Comparison of ENCODE assay signal across 13 mouse cellular contexts in the genomic region with DNA sequence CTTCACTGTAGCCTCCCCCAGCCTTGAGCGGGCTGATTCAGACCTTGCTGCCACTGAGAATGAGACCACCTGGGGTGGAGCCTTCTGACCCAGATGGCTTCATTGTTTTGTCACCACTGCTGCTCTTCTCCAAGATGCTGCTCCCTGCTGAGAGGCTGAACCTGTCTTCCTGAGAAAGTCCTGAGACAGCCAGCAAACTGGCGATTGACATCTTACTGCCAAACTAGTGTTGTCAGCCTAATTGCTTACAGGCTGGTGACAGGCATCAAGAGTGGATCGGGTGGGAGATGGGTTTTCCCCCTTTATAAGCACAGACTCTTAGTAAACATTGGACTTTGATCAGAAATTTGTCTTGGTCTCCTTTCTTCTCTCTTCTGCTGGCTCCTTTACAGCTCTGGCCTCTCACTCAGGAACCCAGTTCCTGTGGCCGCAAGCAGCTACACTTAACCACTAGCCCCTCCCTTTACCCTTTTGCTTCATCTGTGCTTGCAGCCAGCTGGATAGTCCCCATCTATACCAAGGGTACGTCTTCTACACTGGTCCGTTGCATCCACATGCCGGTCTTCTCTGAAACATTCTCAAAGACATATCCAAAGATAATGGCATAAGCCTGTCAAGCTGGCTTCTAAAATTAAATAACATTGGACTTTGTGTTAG. TPM values are rescaled to one million over a fixed set of nuclear protein-coding genes. Genes with fewer than 3 reads are reported as not detected.
"Had no signal": no experiment of that assay in that cellular context is flagged by ENCODE, and none has a peak within 500 bp of the region (broad histone marks: within the 10 kb centered on the region; RNA-seq: fewer than 3 reads in every experiment).

No protein-coding gene starts in this region.

- H3K4me3 ChIP-seq: limb, embryonic 12.5 days; lung, embryonic 15.5 days; midbrain, embryonic 13.5 days; stomach, embryonic 15.5 days had no signal

- DNase-seq: layer of hippocampus, adult 9-11 months; layer of hippocampus, postnatal 36 days; liver; liver, postnatal 0 days; lung, postnatal 14 days; right cerebral cortex, postnatal 4 days; thymus, adult 2 months; thymus, postnatal 25 days had no signal

- H3K4me1 ChIP-seq: limb, embryonic 12.5 days; lung, embryonic 15.5 days; midbrain, embryonic 13.5 days; stomach, embryonic 15.5 days had no signal

- ATAC-seq: midbrain, embryonic 13.5 days had no signal

- H3K27me3 ChIP-seq: limb, embryonic 12.5 days; lung, embryonic 15.5 days; midbrain, embryonic 13.5 days; stomach, embryonic 15.5 days had no signal

- H3K4me2 ChIP-seq: limb, embryonic 12.5 days; lung, embryonic 15.5 days; midbrain, embryonic 13.5 days; stomach, embryonic 15.5 days had no signal

- H3K36me3 ChIP-seq: limb, embryonic 12.5 days; lung, embryonic 15.5 days; midbrain, embryonic 13.5 days; stomach, embryonic 15.5 days had no signal

- H3K9me3 ChIP-seq: limb, embryonic 12.5 days; lung, embryonic 15.5 days; midbrain, embryonic 13.5 days; stomach, embryonic 15.5 days had no signal

- H3K27ac ChIP-seq: limb, embryonic 12.5 days; lung, embryonic 15.5 days; macrophage; midbrain, embryonic 13.5 days; stomach, embryonic 15.5 days had no signal

- H3K9ac ChIP-seq: limb, embryonic 12.5 days; liver, postnatal 0 days; lung, embryonic 15.5 days; midbrain, embryonic 13.5 days; stomach, embryonic 15.5 days had no signal

RNA-seq across cellular contexts. Expression of gene Gm19426, which starts 13.7 kb away (rescaled TPM):
- polyA plus RNA-seq: macrophage had no signal

RNA-seq across cellular contexts. Expression of gene Ypel4, which starts 23.3 kb away (rescaled TPM):
- polyA plus RNA-seq: macrophage had no signal
